In genomic region chr9:91366999-91367811, GRCm38 (mm10) we compare ENCODE assay signal across 12 mouse cellular contexts. TPM values are rescaled to one million over a fixed set of nuclear protein-coding genes. Genes with fewer than 3 reads are reported as not detected.
DNase-seq lines count a peak whose midpoint lies in the region; ATAC-seq and TF ChIP-seq lines count a peak whose summit lies in the region.
"Had no signal": no experiment of that assay in that cellular context is flagged by ENCODE, and none has a peak within 500 bp of the region (broad histone marks: within the 10 kb centered on the region; RNA-seq: fewer than 3 reads in every experiment).

No protein-coding gene starts in this region.

- H3K9ac ChIP-seq in forebrain, embryonic 11.5 days (ENCODE audit: low read length) = peak overlapping the region; percentile 61
- no peak overlapping the region for H3K9ac ChIP-seq in limb, embryonic 11.5 days (ENCODE audit: low read length)
- H3K9ac ChIP-seq: limb, embryonic 15.5 days had no signal

- H3K36me3 ChIP-seq in forebrain, embryonic 11.5 days (ENCODE audit: control insufficient read depth, insufficient read depth, low read length) = no peaks in the 10 kb centered on the region
- H3K36me3 ChIP-seq in limb, embryonic 11.5 days (ENCODE audit: control insufficient read depth, insufficient read depth, low read length) = no peaks in the 10 kb centered on the region
- H3K36me3 ChIP-seq: limb, embryonic 15.5 days had no signal

- peaks cover 41% of the 10 kb centered on the region for H3K27me3 ChIP-seq in forebrain, embryonic 11.5 days (ENCODE audit: control insufficient read depth, insufficient read depth, low read length)
- H3K27me3 ChIP-seq in limb, embryonic 11.5 days (ENCODE audit: control insufficient read depth, insufficient read depth, low read length) = peaks cover 94% of the 10 kb centered on the region

- H3K27ac ChIP-seq in layer of hippocampus, adult 2 months = 0 out of 2 replicates have a peak overlapping the region, but pooled peaks have one; percentile 28
- H3K27ac ChIP-seq in forebrain, embryonic 11.5 days (ENCODE audit: low read depth, low read length) = peak overlapping the region; percentile 95
- no peak overlapping the region for H3K27ac ChIP-seq in limb, embryonic 11.5 days (replicated peaks; ENCODE audit: low read depth, low read length)
- H3K27ac ChIP-seq: limb, embryonic 15.5 days had no signal

- H3K9me3 ChIP-seq in forebrain, embryonic 11.5 days (ENCODE audit: control insufficient read depth, low read length) = no peaks in the 10 kb centered on the region
- no peaks in the 10 kb centered on the region for H3K9me3 ChIP-seq in limb, embryonic 11.5 days (ENCODE audit: control insufficient read depth, low read length)
- H3K9me3 ChIP-seq: limb, embryonic 15.5 days had no signal

- TF ChIP-seq CTCF in layer of hippocampus, adult 2 months (conservative IDR thresholded peaks at IDR 0.05) = no peak

- WGBS in forebrain, embryonic 11.5 days = under 1% methylated on average over 30 of the region's 30 CpGs
- under 1% methylated on average over 30 of the region's 30 CpGs for WGBS in limb, embryonic 11.5 days

- peak overlapping the region; percentile 49 for H3K4me2 ChIP-seq in forebrain, embryonic 11.5 days (ENCODE audit: low read depth, low read length, severe bottlenecking)
- H3K4me2 ChIP-seq in limb, embryonic 11.5 days (ENCODE audit: low read depth, severe bottlenecking) = no peak overlapping the region
- H3K4me2 ChIP-seq: limb, embryonic 15.5 days had no signal

- peak overlapping the region; percentile 24; the same call in 1 of the 2 replicates for H3K4me3 ChIP-seq in layer of hippocampus, adult 2 months
- peak overlapping the region; percentile 72 for H3K4me3 ChIP-seq in forebrain, embryonic 11.5 days (ENCODE audit: low read depth, low read length)
- H3K4me3 ChIP-seq in limb, embryonic 11.5 days (ENCODE audit: low read depth, low read length) = no peak overlapping the region
- H3K4me3 ChIP-seq: limb, embryonic 15.5 days; megakaryocyte, embryonic 14.5 days had no signal

- H3K4me1 ChIP-seq in forebrain, embryonic 11.5 days (replicated peaks; ENCODE audit: control insufficient read depth, insufficient read depth, low read length) = peaks cover 4% of the 10 kb centered on the region; the same call in 1 of the 2 replicates
- H3K4me1 ChIP-seq in limb, embryonic 11.5 days (ENCODE audit: control insufficient read depth, insufficient read depth, low read length) = no peaks in the 10 kb centered on the region

- no peak for ATAC-seq in forebrain, embryonic 11.5 days (replicated peaks; ENCODE audit: low FRiP score)
- no peak for ATAC-seq in limb, embryonic 11.5 days (ENCODE audit: insufficient number of reproducible peaks, low FRiP score, low TSS enrichment, low read depth)

- no peak for DNase-seq in layer of hippocampus, adult 2 months (ENCODE audit: low spot score in 2 of 2)
- DNase-seq in layer of hippocampus, adult 18-20 months (ENCODE audit: low spot score in 2 of 2) = no peak
- peak; percentile 66 for DNase-seq in forebrain, embryonic 11.5 days (ENCODE audit: low spot score)
- peak; percentile 67 for DNase-seq in limb, embryonic 11.5 days (ENCODE audit: low spot score)
- DNase-seq in retina, embryonic 14.5 days (ENCODE audit: low spot score) = peak; percentile 54
- no peak for DNase-seq in heart, adult 18-20 months
- no peak for DNase-seq in spleen, postnatal 36 days (ENCODE audit: low spot score in 2 of 2)
- DNase-seq in adrenal gland, adult (ENCODE audit: inconsistent age in 2 of 2, low spot score in 1 of 2) = no peak
- DNase-seq: heart, postnatal 14 days; kidney, postnatal 10 days had no signal

RNA-seq across cellular contexts. Expression of gene Zic1, which starts 1.6 kb away (rescaled TPM):
- 10 to 100 TPM; 12.1 to 18.4 TPM for total RNA-seq in layer of hippocampus, adult 2 months (2021)
- 10 to 100 TPM; 10.1 to 10.3 TPM for total RNA-seq in layer of hippocampus, adult 18-20 months (2021)
- polyA plus RNA-seq in forebrain, embryonic 11.5 days (2014; fragmentation: Nextera tagmentation; extraction: Ambion mirVana) = 14.7 and 15.7 TPM in 2 replicates
- 0.18 and 0.27 TPM in 2 replicates for polyA plus RNA-seq in limb, embryonic 11.5 days (2014; fragmentation: Nextera tagmentation; extraction: Ambion mirVana)
- not detected for total RNA-seq in heart, adult 18-20 months (2021)
- total RNA-seq: heart, postnatal 14 days had no signal

RNA-seq across cellular contexts. Expression of gene Zic4, which starts 5.0 kb away (rescaled TPM):
- 1 to 10 TPM; 2.8 to 3.3 TPM for total RNA-seq in layer of hippocampus, adult 2 months (2021)
- total RNA-seq in layer of hippocampus, adult 18-20 months (2021) = 1 to 10 TPM; 1.4 to 4.1 TPM
- 58.8 and 59.5 TPM in 2 replicates for polyA plus RNA-seq in forebrain, embryonic 11.5 days (2014; fragmentation: Nextera tagmentation; extraction: Ambion mirVana)
- polyA plus RNA-seq in limb, embryonic 11.5 days (2014; fragmentation: Nextera tagmentation; extraction: Ambion mirVana) = 0.34 and 0.37 TPM in 2 replicates
- not detected for total RNA-seq in heart, adult 18-20 months (2021)
- total RNA-seq: heart, postnatal 14 days had no signal

Comparison
In these comparisons a context has a peak if more than half of its experiments do, and no peak if none do; other contexts are left out.
1. DNase-seq: peak in forebrain, embryonic 11.5 days (single experiment), limb, embryonic 11.5 days (single experiment) and retina, embryonic 14.5 days (single experiment); none in layer of hippocampus, adult 2 months (0 of 2), layer of hippocampus, adult 18-20 months (0 of 2), heart, adult 18-20 months (0 of 2), spleen, postnatal 36 days (0 of 2) and adrenal gland, adult (0 of 2).
2. RNA of gene Zic1, which starts 1.6 kb away (total RNA-seq): 12.1 to 18.4 TPM in layer of hippocampus, adult 2 months and 10.1 to 10.3 TPM in layer of hippocampus, adult 18-20 months; not detected in heart, adult 18-20 months; every median in the first group is over 10 times any median in the second.